Mouse (Mus musculus): Measurements from ENCODE around the gene Wdr18. TPM values are rescaled to one million over a fixed set of nuclear protein-coding genes. Genes with fewer than 3 reads are reported as not detected.

Wdr18 gene
- polyA plus RNA-seq, 1 experiment from 2014 or later, result 50.3 TPM

GRCm38 (mm10) chr10:80003374-80004232 lies 43.7 kb downstream of the Wdr18 start:
- H3K4me2 ChIP-seq (replicated peaks; ENCODE audit: low read depth), result no peak overlapping the region
- H3K9ac ChIP-seq (ENCODE audit: low read length), result no peak overlapping the region
- no peaks in the 10 kb centered on the region for H3K27me3 ChIP-seq (ENCODE audit: control insufficient read depth, insufficient read depth, low read length)
- 50% methylated on average over 9 of the region's 9 CpGs for WGBS
- H3K4me3 ChIP-seq (ENCODE audit: low read depth, low read length), result no peak overlapping the region
- ATAC-seq (ENCODE audit: low FRiP score, low TSS enrichment) (no peak), DNase-seq (ENCODE audit: low spot score) (no peak)
- peaks cover under 1% of the 10 kb centered on the region; the same call in 1 of the 2 replicates for H3K36me3 ChIP-seq (ENCODE audit: control insufficient read depth, insufficient read depth, low read length)
- peak overlapping the region; percentile 67 for H3K27ac ChIP-seq (replicated peaks)
- no peaks in the 10 kb centered on the region for H3K9me3 ChIP-seq (ENCODE audit: control insufficient read depth, low read length)
- no peak for TF ChIP-seq CTCF (IDR thresholded peaks at IDR 0.05; ENCODE audit: low read depth)
- no peak for TF ChIP-seq EP300 (optimal IDR thresholded peaks at IDR 0.05)
- H3K4me1 ChIP-seq (replicated peaks; ENCODE audit: control insufficient read depth, insufficient read depth), result peaks cover 5% of the 10 kb centered on the region; the same call in 1 of the 2 replicates

- Histone ChIP-seq H3K9me3 (ENCODE audit: control insufficient read depth, low read length) (no peaks in the 10 kb centered on the region), H3K36me3 (ENCODE audit: control insufficient read depth, insufficient read depth, low read length) (peaks cover 6% of the 10 kb centered on the region), H3K4me1 (replicated peaks; ENCODE audit: control insufficient read depth, insufficient read depth) (peaks cover 5% of the 10 kb centered on the region; the same call in 1 of the 2 replicates), H3K27me3 (ENCODE audit: control insufficient read depth, insufficient read depth, low read length) (no peaks in the 10 kb centered on the region), H3K27ac (replicated peaks) (peak overlapping the region; percentile 67), H3K4me2 (replicated peaks; ENCODE audit: low read depth) (no peak overlapping the region), H3K4me3 (ENCODE audit: low read depth, low read length) (no peak overlapping the region), H3K9ac (ENCODE audit: low read length) (no peak overlapping the region)
- WGBS, result 72% methylated on average over 8 of the region's 8 CpGs
- TF ChIP-seq EP300 (optimal IDR thresholded peaks at IDR 0.05), result no peak
- TF ChIP-seq CTCF (IDR thresholded peaks at IDR 0.05; ENCODE audit: low read depth), result no peak
- ATAC-seq (ENCODE audit: low FRiP score, low TSS enrichment), result no peak
- no peak for DNase-seq (ENCODE audit: low spot score)
Observed at GRCm38 (mm10) chr10:80004233-80004705, 44.3 kb downstream of the Wdr18 start.

GRCm38 (mm10) chr10:80011740-80012139 lies 51.8 kb downstream of the Wdr18 start:
- H3K27me3 ChIP-seq (ENCODE audit: control insufficient read depth, insufficient read depth, low read length), result no peaks in the 10 kb centered on the region
- 93% methylated on average over 6 of the region's 6 CpGs for WGBS
- H3K4me1 ChIP-seq (replicated peaks; ENCODE audit: control insufficient read depth, insufficient read depth), result no peaks in the 10 kb centered on the region
- TF ChIP-seq EP300 (optimal IDR thresholded peaks at IDR 0.05) (no peak), CTCF (IDR thresholded peaks at IDR 0.05; ENCODE audit: low read depth) (no peak)
- 0 out of 2 replicates have a peak, but pooled peaks cover 3% of the 10 kb centered on the region for H3K9me3 ChIP-seq (ENCODE audit: control insufficient read depth, low read length)
- no peak overlapping the region for H3K4me3 ChIP-seq (ENCODE audit: low read depth, low read length)
- H3K4me2 ChIP-seq (replicated peaks; ENCODE audit: low read depth), result no peak overlapping the region
- peaks cover 20% of the 10 kb centered on the region for H3K36me3 ChIP-seq (ENCODE audit: control insufficient read depth, insufficient read depth, low read length)
- ATAC-seq (ENCODE audit: low FRiP score, low TSS enrichment), result no peak
- H3K9ac ChIP-seq (ENCODE audit: low read length), result no peak overlapping the region
- no peak overlapping the region for H3K27ac ChIP-seq (replicated peaks)
- no peak for DNase-seq (ENCODE audit: low spot score)

- Histone ChIP-seq H3K36me3 (ENCODE audit: control insufficient read depth, insufficient read depth, low read length) (peaks cover 20% of the 10 kb centered on the region), H3K4me3 (ENCODE audit: low read depth, low read length) (no peak overlapping the region), H3K4me1 (replicated peaks; ENCODE audit: control insufficient read depth, insufficient read depth) (0 out of 2 replicates have a peak, but pooled peaks cover 1% of the 10 kb centered on the region), H3K4me2 (replicated peaks; ENCODE audit: low read depth) (no peak overlapping the region), H3K27ac (replicated peaks) (no peak overlapping the region), H3K27me3 (ENCODE audit: control insufficient read depth, insufficient read depth, low read length) (no peaks in the 10 kb centered on the region), H3K9me3 (ENCODE audit: control insufficient read depth, low read length) (0 out of 2 replicates have a peak, but pooled peaks cover 3% of the 10 kb centered on the region), H3K9ac (ENCODE audit: low read length) (no peak overlapping the region)
- TF ChIP-seq CTCF (IDR thresholded peaks at IDR 0.05; ENCODE audit: low read depth) (no peak), EP300 (optimal IDR thresholded peaks at IDR 0.05) (no peak)
- WGBS, result 58% methylated on average over 25 of the region's 25 CpGs
- DNase-seq (ENCODE audit: low spot score) (no peak), ATAC-seq (ENCODE audit: low FRiP score, low TSS enrichment) (no peak)
Observed at GRCm38 (mm10) chr10:80013609-80014008, 53.7 kb downstream of the Wdr18 start.

- WGBS, result 31% methylated on average over 28 of the region's 28 CpGs
- ATAC-seq (ENCODE audit: low FRiP score, low TSS enrichment) (peak; percentile 24), DNase-seq (ENCODE audit: low spot score) (peak; percentile 53)
- Histone ChIP-seq H3K4me2 (replicated peaks; ENCODE audit: low read depth) (no peak overlapping the region), H3K9ac (ENCODE audit: low read length) (no peak overlapping the region), H3K4me1 (replicated peaks; ENCODE audit: control insufficient read depth, insufficient read depth) (0 out of 2 replicates have a peak, but pooled peaks cover 3% of the 10 kb centered on the region), H3K36me3 (ENCODE audit: control insufficient read depth, insufficient read depth, low read length) (peaks cover 13% of the 10 kb centered on the region; the same call in 1 of the 2 replicates), H3K27ac (replicated peaks) (no peak overlapping the region), H3K27me3 (ENCODE audit: control insufficient read depth, insufficient read depth, low read length) (no peaks in the 10 kb centered on the region), H3K9me3 (ENCODE audit: control insufficient read depth, low read length) (0 out of 2 replicates have a peak, but pooled peaks cover 3% of the 10 kb centered on the region), H3K4me3 (ENCODE audit: low read depth, low read length) (no peak overlapping the region)
- TF ChIP-seq CTCF (IDR thresholded peaks at IDR 0.05; ENCODE audit: low read depth), result peak; percentile 52
- no peak for TF ChIP-seq EP300 (optimal IDR thresholded peaks at IDR 0.05)
Observed at GRCm38 (mm10) chr10:80014484-80015290, 54.7 kb downstream of the Wdr18 start.

Measured in stomach, postnatal 0 days (tissue).